Mouse (Mus musculus) T-helper 17 cell (primary cell): ENCODE measurements at regions not wholly inside any gene's neighbourhood (a gene's known extent, or its start where the extent isn't known, plus 50 kb on each side); places are given as distances from the start of the nearest gene placed in this dataset.

Experiments used
- in situ Hi-C, 2 experiments: fragments of 300-600 bp; cut with MboI, MseI; formaldehyde crosslinking; loops; 1 replicate in 1 of 2; 2 replicates in 1 of 2; pipeline ENCODE4 v1.15.1; 2025; ENCODE audit warnings: high pct_unique_total_duplicates in 2 of 2

- in situ Hi-C loops, result no loop called here
Observed at GRCm38 (mm10) chr11:7508861-7509260, 295.1 kb upstream of the Igfbp3 start.

- in situ Hi-C loops, result no loop called here
Observed at GRCm38 (mm10) chr11:7506421-7506945, 292.8 kb upstream of the Igfbp3 start.

- in situ Hi-C loops, result no loop called here
Observed at GRCm38 (mm10) chr11:7504651-7505321, 291.1 kb upstream of the Igfbp3 start.

GRCm38 (mm10) chr11:7502679-7503078 lies 289.0 kb upstream of the Igfbp3 start:
- in situ Hi-C loops, result no loop called here

GRCm38 (mm10) chr11:7502045-7502444 lies 288.3 kb upstream of the Igfbp3 start:
- in situ Hi-C loops, result no loop called here

GRCm38 (mm10) chr11:7497803-7498202 lies 284.1 kb upstream of the Igfbp3 start:
- in situ Hi-C loops, result loop anchor here in 1 of 2 experiments (25.0 kb wide), 1 partner anchor 1939 kb away; no protein-coding TSS in a partner anchor

GRCm38 (mm10) chr11:7473832-7474545 lies 260.3 kb upstream of the Igfbp3 start:
- in situ Hi-C loops, result no loop called here

GRCm38 (mm10) chr11:7465522-7465921 lies 251.8 kb upstream of the Igfbp3 start:
- in situ Hi-C loops, result no loop called here

- in situ Hi-C loops, result no loop called here
Observed at GRCm38 (mm10) chr11:7461956-7462771, 248.4 kb upstream of the Igfbp3 start.

- in situ Hi-C loops, result no loop called here
Observed at GRCm38 (mm10) chr11:7451756-7452155, 238.0 kb upstream of the Igfbp3 start.

- in situ Hi-C loops, result loop anchor here in 1 of 2 experiments (25.0 kb wide), 1 partner anchor 1268 kb away; no protein-coding TSS in a partner anchor
Observed at GRCm38 (mm10) chr11:7444494-7444893, 230.8 kb upstream of the Igfbp3 start.

- in situ Hi-C loops, result loop anchor here in 1 of 2 experiments (25.0 kb wide), 1 partner anchor 1273 kb away; no protein-coding TSS in a partner anchor
Observed at GRCm38 (mm10) chr11:7439276-7439675, 225.6 kb upstream of the Igfbp3 start.

GRCm38 (mm10) chr11:7434591-7434990 lies 220.9 kb upstream of the Igfbp3 start:
- in situ Hi-C loops, result loop anchor here in 1 of 2 experiments (25.0 kb wide), 1 partner anchor 1278 kb away; no protein-coding TSS in a partner anchor

- in situ Hi-C loops, result loop anchor here in 1 of 2 experiments (25.0 kb wide), 1 partner anchor 1285 kb away; no protein-coding TSS in a partner anchor
Observed at GRCm38 (mm10) chr11:7427771-7428170, 214.0 kb upstream of the Igfbp3 start.

GRCm38 (mm10) chr11:7425233-7425632 lies 211.5 kb upstream of the Igfbp3 start:
- in situ Hi-C loops, result loop anchor here in 1 of 2 experiments (25.0 kb wide), 1 partner anchor 1287 kb away; no protein-coding TSS in a partner anchor

GRCm38 (mm10) chr11:7424082-7424471 lies 210.4 kb upstream of the Igfbp3 start:
- in situ Hi-C loops, result no loop called here

- in situ Hi-C loops, result no loop called here
Observed at GRCm38 (mm10) chr11:7423276-7424081, 209.8 kb upstream of the Igfbp3 start.

GRCm38 (mm10) chr11:7412631-7413030 lies 198.9 kb upstream of the Igfbp3 start:
- in situ Hi-C loops, result no loop called here

- in situ Hi-C loops, result no loop called here
Observed at GRCm38 (mm10) chr11:7408992-7409391, 195.3 kb upstream of the Igfbp3 start.

- in situ Hi-C loops, result no loop called here
Observed at GRCm38 (mm10) chr11:7404666-7405065, 190.9 kb upstream of the Igfbp3 start.

- in situ Hi-C loops, result no loop called here
Observed at GRCm38 (mm10) chr11:7371835-7372234, 158.1 kb upstream of the Igfbp3 start.
